Mouse (Mus musculus): ENCODE measurements around the gene Ikbke.

The Ikbke gene

GRCm38 (mm10) chr1:131281731-131282130 lies 2.3 kb upstream of the Ikbke start:
- no peak for DNase-seq (ENCODE audit: low spot score)

- peak; percentile 58 for DNase-seq (ENCODE audit: low spot score)
Observed at GRCm38 (mm10) chr1:131280280-131280679, 874 bp upstream of the Ikbke start.

- DNase-seq (ENCODE audit: low spot score): no peak
Observed at GRCm38 (mm10) chr1:131278606-131279455, 575 bp downstream of the Ikbke start.

GRCm38 (mm10) chr1:131276831-131277230 lies 2.6 kb downstream of the Ikbke start:
- DNase-seq (ENCODE audit: low spot score): no peak

- DNase-seq (ENCODE audit: low spot score): no peak
Observed at GRCm38 (mm10) chr1:131275577-131275976, 3.8 kb downstream of the Ikbke start.

- no peak for DNase-seq (ENCODE audit: low spot score)
Observed at GRCm38 (mm10) chr1:131274725-131275539, 4.5 kb downstream of the Ikbke start.

- DNase-seq (ENCODE audit: low spot score): peak; percentile 65
Observed at GRCm38 (mm10) chr1:131269797-131270578, 9.4 kb downstream of the Ikbke start.

- DNase-seq (ENCODE audit: low spot score): no peak
Observed at GRCm38 (mm10) chr1:131268776-131269175, 10.6 kb downstream of the Ikbke start.

GRCm38 (mm10) chr1:131263905-131264304 lies 15.5 kb downstream of the Ikbke start:
- DNase-seq (ENCODE audit: low spot score): no peak

- DNase-seq (ENCODE audit: low spot score): peak; percentile 78
Observed at GRCm38 (mm10) chr1:131260309-131260656, 19.1 kb downstream of the Ikbke start.

GRCm38 (mm10) chr1:131259632-131260308 lies 19.6 kb downstream of the Ikbke start:
- DNase-seq (ENCODE audit: low spot score): no peak

GRCm38 (mm10) chr1:131257288-131257687 lies 22.1 kb downstream of the Ikbke start:
- DNase-seq (ENCODE audit: low spot score): no peak

- peak; percentile 60 for DNase-seq (ENCODE audit: low spot score)
Observed at GRCm38 (mm10) chr1:131252516-131253250, 26.7 kb downstream of the Ikbke start.

GRCm38 (mm10) chr1:131246433-131247395 lies 32.7 kb downstream of the Ikbke start:
- DNase-seq (ENCODE audit: low spot score): peak; percentile 53

GRCm38 (mm10) chr1:131245926-131246325 lies 33.5 kb downstream of the Ikbke start:
- peak; percentile 61 for DNase-seq (ENCODE audit: low spot score)

- peak; percentile 86 for DNase-seq (ENCODE audit: low spot score)
Observed at GRCm38 (mm10) chr1:131245089-131245856, 34.1 kb downstream of the Ikbke start, which contains the start of gene Rassf5. Gene Rassf5 (minus strand): TSS chr1:131245258.

- peak; percentile 40 for DNase-seq (ENCODE audit: low spot score)
Observed at GRCm38 (mm10) chr1:131244536-131245088, 34.8 kb downstream of the Ikbke start.

- DNase-seq (ENCODE audit: low spot score): no peak
Observed at GRCm38 (mm10) chr1:131242956-131243355, 36.5 kb downstream of the Ikbke start.

Data from urinary bladder, postnatal 14 days (tissue).